Mouse (Mus musculus) embryo, embryonic 10 days (tissue): ENCODE measurements around the gene Dusp27.

Experiments used
- DNase-seq: peaks from one replicate; pipeline ENCODE4 v3.0.0-alpha.2; 2015; ENCODE audit warnings: low spot score

The Dusp27 gene

DNA sequence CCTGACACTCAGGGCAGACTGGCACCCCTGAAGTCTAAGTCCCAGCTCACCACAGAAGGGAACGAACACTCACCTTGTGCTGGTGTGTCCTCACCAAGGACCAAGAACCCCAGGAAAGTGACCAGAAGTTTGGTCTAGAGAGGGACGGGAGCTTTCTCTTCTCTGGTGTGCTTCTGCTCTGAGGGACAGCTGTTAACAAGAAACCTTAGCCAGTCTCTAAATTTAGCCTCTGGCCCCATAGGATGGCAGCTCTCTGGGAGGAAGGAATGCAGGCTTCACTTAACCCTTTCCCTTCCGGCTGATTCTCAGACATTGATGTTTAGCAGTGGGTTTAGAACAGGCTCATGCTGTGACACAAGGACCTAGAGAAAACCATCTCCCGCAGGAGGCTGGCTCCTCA, at the start of gene Dusp27:
Dusp27 (minus strand) TSS at position 204 of the 400 bp plus-strand sequence.
- DNase-seq: peak; percentile 77

DNA sequence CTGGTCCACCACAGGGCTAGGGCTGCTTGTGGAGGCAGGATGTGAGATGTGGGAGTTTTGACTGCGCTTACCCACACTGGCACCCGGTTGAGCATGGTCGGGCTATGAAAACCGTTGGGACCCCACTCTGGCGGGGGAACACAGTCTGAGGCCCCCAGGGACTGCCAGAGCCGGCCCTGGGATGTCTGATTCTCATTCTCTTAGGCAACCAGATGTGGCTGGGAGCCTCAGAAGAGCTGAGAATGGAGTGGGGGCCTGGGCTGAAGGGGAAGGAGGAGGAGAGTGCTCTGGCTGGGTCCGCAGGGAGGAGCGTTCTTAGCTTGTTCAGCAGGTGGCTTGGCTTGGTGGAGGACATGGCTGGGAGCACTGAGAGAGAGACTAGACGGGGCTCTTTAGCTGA, 45.9 kb upstream of the Dusp27 start:
- no peak for DNase-seq

DNA sequence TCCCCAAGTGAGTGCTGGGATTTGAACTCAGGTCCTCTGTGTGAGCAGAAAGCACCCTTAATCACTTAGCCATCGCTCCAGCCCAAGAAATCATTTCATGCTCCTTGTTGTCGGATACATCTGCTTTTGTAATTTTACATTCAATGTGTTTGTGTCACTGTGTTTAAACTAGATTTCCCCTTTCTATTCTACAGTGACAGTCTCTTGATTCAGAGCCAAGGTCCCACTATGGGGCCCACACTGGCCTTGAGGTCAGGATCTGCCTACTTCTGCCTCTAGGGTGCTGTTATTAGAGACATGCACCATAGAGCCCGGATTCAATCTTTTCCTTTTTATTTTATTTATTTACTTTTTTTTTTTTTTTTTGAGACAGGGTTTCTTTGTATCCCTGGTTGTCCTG, 45.3 kb upstream of the Dusp27 start:
- DNase-seq: no peak

DNA sequence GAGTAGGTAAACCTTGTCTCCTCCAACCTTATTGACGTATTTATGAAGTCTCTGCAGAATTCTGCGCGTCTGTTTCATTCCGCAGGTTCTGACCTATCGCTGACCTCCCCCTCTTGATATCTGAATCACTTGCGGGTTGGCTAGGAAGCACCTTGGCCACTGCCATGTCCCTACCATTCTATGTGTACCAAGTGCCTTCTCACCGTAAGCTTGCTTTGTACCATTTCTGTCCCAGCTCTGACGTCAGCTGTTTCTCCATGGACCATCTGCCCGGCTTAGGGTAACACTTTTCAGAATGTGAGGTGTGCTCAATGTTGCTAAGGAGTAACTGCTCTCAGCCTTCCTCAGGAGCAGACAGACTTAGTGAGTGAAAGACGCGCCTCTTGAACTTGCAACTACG, 43.1 kb upstream of the Dusp27 start:
- no peak for DNase-seq

DNA sequence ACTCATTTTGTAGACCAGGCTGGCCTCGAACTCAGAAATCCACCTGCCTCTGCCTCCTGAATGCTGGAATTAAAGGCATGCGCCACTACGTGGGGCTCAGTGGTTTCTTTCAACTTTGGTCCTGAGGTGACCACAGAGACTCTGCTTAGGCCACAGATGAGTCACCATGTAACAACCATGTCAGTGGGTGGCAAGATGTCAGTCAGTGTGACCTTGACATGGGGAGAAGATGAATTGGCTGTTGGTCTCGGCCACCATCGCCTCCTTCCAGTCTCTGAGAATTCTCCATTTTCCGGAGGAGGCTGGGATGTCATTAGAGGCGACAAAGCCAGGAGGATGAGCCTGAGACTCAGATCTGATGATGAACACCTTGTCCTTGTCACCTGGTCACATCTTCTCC, 42.0 kb upstream of the Dusp27 start:
- DNase-seq: no peak

DNA sequence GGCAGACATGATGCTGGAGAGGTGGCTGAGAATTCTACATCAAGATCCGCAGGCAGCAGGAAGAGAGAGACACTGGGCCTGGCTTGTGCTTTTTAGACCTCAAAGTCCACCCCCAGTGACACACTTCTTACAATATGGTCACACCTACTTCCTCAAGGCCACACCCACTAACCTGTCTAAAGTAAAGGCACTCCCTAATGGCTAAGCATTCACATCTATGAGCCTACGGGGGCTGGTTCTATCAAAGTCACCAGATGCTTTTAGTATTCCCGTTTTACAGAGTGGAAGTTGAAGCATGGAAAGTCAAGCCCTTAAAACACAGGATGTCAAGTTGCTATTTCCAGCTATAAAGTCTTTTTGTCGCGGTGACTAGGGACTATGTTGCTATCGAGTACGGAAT, 40.3 kb upstream of the Dusp27 start:
- DNase-seq: no peak

DNA sequence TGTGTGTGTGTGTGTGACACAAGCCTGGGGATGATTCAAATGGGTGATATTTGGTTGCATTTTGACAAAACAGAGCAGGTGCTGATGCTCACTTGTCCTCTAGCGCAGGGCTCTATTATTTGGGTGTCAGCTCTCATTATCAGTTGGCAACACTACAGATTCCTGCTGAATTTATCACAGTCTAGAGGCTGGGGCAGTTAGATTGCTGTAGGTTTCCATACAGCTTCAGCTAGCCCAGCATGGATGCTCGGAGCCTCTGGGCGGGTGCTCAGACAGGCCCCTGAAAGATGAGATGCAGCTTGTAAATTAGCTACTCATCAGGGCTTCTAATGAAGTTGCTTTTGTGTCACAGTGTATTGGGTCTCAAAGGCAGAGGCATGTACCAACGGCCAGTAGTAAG, 39.7 kb upstream of the Dusp27 start:
- DNase-seq: no peak

DNA sequence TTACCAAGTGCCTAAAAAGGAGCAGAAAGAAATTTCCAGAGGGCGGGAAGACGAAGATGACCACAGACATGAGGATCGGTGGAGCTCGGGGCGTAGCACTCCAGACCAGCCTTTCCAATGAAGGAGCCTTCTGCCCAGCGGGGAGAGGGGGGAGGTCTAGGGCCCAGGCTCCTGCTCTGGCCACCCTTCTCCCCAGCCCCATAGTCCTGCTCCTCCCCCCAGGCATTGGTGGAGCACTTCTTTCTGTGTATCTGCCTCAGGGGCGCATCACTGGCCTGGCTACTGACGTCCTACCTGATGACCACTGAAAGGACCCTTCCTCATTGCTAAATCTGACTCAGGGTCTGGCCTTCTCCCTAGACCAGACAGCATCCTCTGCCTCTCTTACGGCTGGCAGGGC, 37.4 kb upstream of the Dusp27 start:
- DNase-seq: no peak

DNA sequence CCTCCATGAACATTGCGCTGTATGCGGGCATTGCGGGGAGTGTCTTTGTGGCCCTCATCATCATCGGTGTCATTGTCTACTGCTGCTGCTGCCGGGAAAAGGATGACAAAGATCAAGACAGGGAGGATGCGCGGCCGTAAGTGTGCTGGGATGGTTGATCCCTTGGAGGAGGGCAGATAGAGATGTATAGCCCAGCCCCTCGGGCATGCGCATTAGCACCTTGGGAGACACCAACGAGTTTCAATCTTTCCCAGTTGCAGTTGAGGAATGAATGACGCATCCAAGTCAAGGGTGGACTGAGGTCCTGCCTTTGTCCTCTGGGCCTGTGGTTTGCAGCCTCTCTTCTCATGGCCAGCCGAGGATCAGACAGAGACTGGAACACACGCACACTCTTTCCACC, 36.9 kb upstream of the Dusp27 start:
- no peak for DNase-seq

DNA sequence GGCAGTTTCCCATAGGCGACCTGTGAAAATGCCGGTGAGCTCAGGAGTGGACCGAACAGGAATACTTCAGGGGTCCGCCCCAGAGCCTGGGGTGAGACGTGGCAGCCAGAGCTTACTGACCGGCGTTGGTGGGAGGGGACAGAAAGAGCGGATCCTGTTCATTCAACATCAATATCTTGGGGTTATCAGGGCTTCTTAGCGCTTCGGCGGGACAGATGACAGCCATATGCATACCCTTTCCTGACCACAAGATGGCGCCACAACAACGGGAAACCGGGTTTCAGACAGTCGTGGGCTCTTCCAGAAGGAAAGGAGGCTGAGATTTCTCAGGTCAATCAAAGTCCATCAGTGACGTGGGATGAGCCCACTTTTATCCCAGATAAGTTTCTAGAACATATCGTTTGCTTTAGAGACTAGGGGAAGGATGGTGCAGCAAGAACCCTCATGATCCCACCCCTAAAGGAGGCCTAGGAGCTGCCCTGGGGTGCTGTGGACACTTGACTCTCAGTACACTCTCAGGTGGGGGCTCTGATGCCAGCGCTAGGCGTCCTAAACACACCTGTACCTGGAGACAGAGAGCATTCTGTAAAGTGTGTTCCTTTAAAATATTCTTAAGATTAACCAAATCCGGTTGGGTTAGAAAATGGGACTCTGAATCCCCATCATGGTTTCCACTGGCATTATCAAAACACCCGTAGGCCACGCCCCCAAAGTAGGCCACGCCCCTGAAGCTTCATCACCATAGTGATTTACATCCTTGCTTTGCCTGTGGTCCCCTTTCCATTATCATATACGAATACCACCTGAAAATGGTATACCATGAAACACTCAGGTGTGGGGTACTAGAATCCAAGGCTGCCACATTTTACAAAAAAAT, 33.1 kb upstream of the Dusp27 start:
- peak; percentile 91 for DNase-seq

DNA sequence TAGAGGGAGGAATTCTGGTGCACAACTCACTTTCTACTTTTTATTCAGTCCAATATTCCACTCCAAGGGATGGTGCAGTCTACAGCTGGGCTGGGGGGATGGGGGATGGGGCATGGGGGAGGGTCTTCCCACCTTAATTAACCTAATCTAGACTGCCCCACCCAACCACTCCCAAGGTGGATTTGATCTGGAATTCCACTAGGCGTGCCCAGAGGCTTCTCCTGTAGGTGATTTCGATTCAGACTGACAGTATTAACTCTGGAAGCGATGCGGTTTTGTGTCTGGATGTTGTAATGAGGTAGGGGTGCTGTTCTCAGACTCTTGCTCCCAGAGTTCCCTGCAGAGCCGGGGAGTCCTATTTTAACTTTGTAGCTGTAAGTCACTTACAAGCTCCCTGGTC, 32.4 kb upstream of the Dusp27 start:
- no peak for DNase-seq

DNA sequence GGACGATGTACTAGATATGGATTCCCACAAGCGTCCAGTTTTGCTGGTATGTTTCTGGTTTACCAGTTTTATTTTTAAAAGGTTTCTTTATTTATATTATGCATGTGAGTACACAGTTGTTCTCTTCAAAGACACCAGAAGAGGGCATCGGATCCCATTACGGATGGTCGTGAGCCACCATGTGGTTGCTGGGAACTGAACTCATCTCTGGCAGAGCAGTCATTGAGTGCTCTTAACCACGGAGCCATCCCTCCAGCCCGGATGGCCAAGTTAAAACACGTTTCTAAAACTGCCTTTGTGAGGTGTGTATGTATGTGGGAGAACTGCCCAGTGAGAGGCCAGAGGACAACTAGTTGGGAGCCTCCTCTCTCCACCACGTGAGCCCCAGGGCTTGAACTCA, 30.9 kb upstream of the Dusp27 start:
- no peak for DNase-seq

DNA sequence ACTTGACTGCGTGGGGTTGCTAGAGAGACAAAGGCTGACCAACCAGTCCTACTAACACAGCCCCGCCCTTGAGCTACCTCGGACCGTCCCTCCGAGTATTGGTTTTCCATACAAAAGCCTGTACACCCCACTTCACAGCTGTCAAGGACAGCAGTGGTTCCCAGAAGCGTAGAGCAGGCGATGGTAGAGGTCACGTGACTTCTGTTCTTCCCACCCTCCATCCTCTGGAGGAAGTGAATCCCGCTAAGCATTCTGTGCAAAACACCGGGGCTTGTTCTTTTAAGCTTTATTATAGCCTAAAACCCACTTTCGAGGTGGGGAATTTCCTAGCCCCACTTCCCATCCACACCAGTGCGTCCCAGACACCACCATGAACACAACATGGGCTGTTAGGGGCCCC, 30.0 kb upstream of the Dusp27 start:
- no peak for DNase-seq

DNA sequence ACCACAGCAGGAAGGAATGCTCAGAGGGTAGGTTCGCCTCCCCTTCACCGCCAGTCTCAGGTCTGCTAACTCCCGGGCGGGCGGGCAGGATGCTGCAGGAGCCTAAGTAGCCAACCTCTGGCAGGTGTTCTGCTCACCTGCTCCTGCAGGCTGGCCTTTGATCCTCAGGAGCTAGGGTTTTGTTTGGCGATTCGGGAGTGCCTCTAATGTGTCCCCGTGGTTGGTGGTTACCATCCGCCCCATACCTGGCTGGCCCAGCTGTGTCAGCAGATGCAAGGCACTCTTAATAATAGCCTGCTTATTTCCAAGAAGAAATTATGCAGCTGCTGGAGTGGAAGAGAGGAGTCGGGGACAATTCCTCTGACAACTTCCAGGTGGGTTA, 27.4 kb upstream of the Dusp27 start:
- no peak for DNase-seq

DNA sequence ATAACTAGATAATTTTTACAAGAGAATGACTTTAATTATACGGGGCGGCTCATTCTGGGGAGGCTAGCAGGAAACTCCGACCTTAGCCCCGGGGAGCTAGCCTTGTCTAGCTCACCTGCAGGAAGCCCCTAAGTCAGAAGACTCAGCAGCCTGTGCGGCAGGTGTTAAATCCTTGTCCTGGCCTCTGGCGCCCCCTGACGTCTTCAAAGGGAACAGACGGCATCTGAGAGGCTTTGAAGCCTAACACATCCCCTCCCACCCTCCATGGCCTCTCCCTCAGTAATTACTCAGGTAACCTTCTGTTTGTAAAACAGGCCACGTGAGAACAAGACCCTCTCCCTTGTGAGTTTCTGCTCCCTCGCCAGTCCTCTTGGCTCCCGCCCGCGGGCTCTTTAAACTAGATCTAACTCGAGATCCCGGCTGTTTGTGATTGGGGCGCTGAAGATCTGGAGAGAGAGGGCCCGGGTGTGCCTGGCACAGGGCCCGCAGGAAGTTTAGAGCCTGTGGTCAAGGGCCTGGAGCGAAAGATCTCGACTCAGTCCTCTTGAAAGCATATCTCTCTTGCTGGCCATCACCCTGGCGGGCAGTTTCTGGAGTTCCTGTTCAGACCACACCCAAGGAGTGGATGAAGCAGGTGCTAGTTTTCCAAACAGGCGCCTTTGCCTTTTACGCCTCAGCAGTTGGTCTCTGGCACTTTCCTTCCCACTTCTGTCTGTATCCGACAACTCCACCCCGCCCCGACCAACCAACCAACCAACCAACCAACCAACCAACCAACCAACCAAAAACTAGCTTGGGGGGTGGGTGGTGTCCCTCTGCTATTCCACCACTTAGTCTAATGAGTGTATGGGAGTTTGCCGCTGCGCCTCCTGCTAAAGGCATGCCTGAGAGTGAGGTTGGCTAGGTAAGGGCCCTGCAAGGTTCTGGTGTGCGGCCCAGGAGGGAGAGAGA, 26.7 kb upstream of the Dusp27 start:
- DNase-seq: peak; percentile 87

DNA sequence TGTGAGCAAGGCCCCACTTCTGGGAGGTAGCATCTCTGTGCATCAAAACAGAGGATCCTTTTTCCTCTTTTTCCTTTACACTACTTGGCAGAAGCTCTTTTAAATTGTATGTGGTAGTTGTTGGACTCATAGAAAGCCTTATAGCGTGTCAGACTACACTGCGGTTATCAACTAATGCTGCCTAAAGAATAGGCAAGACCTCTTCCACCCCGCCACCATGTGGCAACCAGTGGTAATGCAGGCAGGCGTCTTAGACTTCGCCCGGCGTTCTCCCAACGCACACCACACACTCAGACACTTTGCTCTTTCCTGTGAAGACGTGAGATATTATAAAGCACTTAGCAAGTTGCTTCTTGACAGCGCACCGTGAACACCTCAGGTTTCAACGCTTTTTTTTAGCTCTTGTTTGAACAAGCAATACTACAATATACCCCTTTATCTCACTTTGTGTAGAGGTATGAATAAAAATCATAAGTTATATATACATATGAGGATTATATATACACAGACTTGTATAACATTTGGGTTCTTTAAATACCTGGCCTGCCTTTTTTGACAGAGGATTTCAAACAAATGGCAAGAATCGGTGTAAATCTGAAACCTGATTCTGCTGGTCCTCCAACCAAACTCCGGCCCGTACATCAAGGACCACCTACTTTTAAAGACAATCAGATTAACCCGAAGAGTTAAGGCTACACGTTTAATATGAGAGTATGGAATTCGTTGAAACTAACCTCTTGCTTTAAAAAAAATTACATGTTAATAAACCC, 25.8 kb upstream of the Dusp27 start:
- DNase-seq: peak; percentile 91

DNA sequence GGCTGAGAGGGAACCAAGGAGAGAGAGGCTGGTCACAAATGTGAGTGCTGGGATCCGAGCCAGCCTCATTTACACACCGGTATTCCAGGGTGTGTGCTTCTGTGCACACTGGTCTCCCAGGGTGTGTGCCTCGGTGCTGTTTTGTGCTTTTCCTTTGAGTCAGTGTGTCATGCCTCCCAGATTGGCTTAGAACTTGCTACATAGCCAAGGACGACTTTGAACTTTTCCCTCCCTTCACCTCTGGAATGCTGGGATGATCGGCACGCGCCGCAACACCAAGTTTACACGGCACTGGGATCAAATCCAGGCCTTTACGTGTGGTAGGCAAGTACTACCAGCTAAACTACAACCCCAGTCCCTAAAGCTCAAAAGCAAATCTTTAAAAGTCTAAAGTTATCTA, 24.3 kb upstream of the Dusp27 start:
- no peak for DNase-seq

DNA sequence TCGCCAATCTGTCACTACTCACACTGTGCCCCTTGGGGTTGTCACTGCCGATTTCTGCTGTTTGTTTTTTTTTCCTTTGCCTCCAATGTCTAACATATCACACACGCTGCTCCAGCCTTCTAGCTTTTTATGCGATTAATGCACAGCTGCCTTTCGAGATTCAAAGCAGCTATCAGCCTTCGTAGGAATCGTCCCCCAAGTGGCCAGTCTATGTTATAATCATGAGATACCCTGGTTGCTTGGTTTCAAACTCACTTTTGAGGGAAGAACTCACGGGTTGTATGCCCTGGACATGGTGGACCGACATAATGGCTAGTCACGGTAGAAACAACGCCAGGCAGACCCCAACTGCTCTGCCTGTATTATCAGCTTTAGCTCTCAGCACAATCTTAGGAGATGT, 23.6 kb upstream of the Dusp27 start:
- no peak for DNase-seq

DNA sequence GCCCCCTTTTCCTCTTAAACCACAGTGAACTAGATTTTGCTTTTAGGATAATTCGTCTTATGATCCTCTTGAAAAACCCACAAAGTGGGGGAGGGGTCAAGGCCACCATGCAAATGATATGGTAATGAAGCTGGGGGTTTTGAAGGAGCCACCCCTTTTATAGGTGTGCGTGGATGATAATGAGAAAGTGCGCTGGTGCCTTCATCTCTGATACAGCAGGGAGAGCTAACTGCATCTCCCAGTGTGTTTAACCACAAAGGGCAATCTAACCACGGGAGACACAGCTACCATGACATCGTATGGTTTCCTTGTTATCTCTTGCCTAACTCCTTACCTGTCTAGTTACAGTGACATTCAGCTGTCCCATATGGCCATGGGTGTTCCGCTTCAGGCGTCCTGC, 22.3 kb upstream of the Dusp27 start:
- DNase-seq: no peak

DNA sequence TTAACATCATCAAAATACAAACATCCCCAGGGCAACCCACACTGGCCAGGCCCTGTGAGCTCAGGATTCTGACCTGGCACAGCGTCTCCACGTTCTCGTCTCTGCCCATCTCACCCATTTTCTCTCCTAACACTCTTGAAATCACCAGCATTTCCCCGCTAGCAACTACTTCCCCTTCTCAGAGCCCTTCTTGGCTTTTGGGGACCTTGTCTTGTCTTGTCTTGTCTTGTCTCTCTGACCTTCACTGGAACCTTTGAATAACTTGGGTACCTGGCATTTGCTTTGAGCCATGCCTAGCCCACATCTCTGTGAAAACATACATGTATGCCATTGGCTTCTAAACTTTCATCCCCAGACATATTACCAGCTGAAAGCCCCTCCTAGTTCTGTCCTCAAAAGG, 21.7 kb upstream of the Dusp27 start:
- DNase-seq: no peak

DNA sequence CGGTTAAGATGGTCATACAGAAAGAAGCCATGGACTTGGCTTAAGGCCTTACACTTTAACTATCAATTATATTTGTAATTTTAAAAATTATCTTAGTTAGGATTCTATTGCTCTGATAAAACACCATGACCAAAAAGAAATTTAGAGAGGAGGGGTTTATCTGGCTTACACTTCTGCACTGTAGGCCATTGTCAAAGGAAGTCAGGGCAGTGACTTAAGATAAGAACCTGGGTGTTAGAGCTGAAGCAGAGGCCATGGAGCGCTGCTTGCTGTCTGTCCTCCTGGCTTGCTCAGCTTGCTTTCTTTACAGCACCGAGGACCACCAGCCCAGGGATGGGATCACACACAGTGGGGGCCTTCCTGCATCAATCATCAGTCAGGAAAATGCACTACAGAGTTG, 19.9 kb upstream of the Dusp27 start:
- no peak for DNase-seq

DNA sequence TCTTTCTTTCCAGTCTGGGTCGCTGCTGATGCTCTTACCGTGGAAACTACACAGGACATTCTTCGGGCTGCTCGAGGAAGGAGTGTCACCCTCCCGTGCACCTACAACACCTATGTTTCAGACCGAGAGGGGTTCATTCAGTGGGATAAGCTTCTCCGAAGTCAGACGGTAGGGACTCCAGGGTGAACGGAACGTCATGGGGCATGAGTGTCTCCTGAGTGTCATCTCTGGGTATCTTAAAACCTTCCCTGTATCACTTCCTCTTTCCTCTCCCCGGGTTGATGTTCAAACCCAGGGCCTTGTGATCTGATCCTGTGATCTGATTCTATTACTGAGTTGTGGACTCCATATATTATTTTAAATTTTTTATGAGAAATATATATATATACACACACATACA, 18.9 kb upstream of the Dusp27 start:
- DNase-seq: no peak
